Mouse (Mus musculus) kidney, adult 2 months (tissue): ENCODE results near the gene Znrf4. TPM values are rescaled to one million over a fixed set of nuclear protein-coding genes. Genes with fewer than 3 reads are reported as not detected.

Experiments used
- DNase-seq: peaks from one replicate; pipeline ENCODE4 v3.0.0; 2021
- H3K27ac ChIP-seq: fragments of 200-500 bp; 2 replicates; pipeline ENCODE4 v1.5.1; 2012; ENCODE audit warnings: low read depth, low read length, control low read depth, inconsistent platforms; ENCODE audit not compliant: insufficient read depth
- H3K27me3 ChIP-seq: fragments of 200-500 bp; replicated peaks from 2 replicates; pipeline ENCODE4 v1.6.1; 2012; ENCODE audit warnings: mild to moderate bottlenecking, moderate library complexity, low read length, inconsistent platforms; ENCODE audit not compliant: control insufficient read depth, insufficient read depth
- H3K36me3 ChIP-seq: fragments of 200-500 bp; 2 replicates; pipeline ENCODE4 v1.6.1; 2012; ENCODE audit warnings: mild to moderate bottlenecking, moderate library complexity, low read length, inconsistent platforms; ENCODE audit not compliant: control insufficient read depth, insufficient read depth
- H3K4me1 ChIP-seq: fragments of 200-500 bp; 2 replicates; pipeline ENCODE4 v1.6.1; 2011; ENCODE audit warnings: low read length; ENCODE audit not compliant: control insufficient read depth, insufficient read depth
- H3K4me3 ChIP-seq: fragments of 200-500 bp; 2 replicates; pipeline ENCODE4 v1.5.1; 2011; ENCODE audit warnings: mild to moderate bottlenecking, low read depth, low read length, control low read depth; ENCODE audit not compliant: insufficient read depth
- CTCF ChIP-seq: fragments of 200-500 bp; conservative IDR thresholded peaks from 2 replicates; pipeline ENCODE4 v1.5.1; 2011; ENCODE audit warnings: low read depth, mild to moderate bottlenecking, control low read depth, low read length, moderate library complexity, mixed read lengths; ENCODE audit not compliant: insufficient read depth, insufficient read length
- POLR2A ChIP-seq: fragments of 200-500 bp; IDR thresholded peaks from one replicate; pipeline ENCODE4 v1.6.1; 2011; ENCODE audit warnings: low read depth, low read length, control low read depth
- WGBS: fragments of 180-500 bp; shearing (Covaris S2); methylation state at CpG from one replicate; pipeline ENCODE4 v1.1.7; 2018; 5-methylcytosine and 5-hydroxymethylcytosine counted together
- polyA plus RNA-seq: library from polyadenylated mRNA; depleted of rRNA; stranded (reverse); fragments of >200 nt; gene quantifications from 2 replicates; pipeline ENCODE4 v1.2.3, GENCODE M21; 2012

Znrf4 gene
- polyA plus RNA-seq, 1 experiment: 0.17 TPM

GRCm38 (mm10) chr17:56545945-56546344 lies 33.7 kb upstream of the Znrf4 start:
- H3K36me3 ChIP-seq: no peaks in the 10 kb centered on the region
- TF ChIP-seq POLR2A (no peak), CTCF (no peak)
- WGBS: 89% methylated on average over 1 of the region's 1 CpGs
- H3K27me3 ChIP-seq: no peaks in the 10 kb centered on the region
- H3K27ac ChIP-seq: no peak overlapping the region
- H3K4me3 ChIP-seq: no peak overlapping the region
- H3K4me1 ChIP-seq: no peaks in the 10 kb centered on the region
- DNase-seq: no peak

- Histone ChIP-seq H3K27ac (no peak overlapping the region), H3K4me1 (no peaks in the 10 kb centered on the region), H3K4me3 (no peak overlapping the region), H3K36me3 (no peaks in the 10 kb centered on the region), H3K27me3 (no peaks in the 10 kb centered on the region)
- TF ChIP-seq CTCF (no peak), POLR2A (no peak)
- no peak for DNase-seq
- 67% methylated on average over 7 of the region's 7 CpGs for WGBS
Measured at GRCm38 (mm10) chr17:56544699-56545387, 32.6 kb upstream of the Znrf4 start.

- no peaks in the 10 kb centered on the region for H3K27me3 ChIP-seq
- no peak for DNase-seq
- H3K27ac ChIP-seq: no peak overlapping the region
- TF ChIP-seq CTCF (no peak), POLR2A (no peak)
- WGBS: 87% methylated on average over 3 of the region's 3 CpGs
- no peak overlapping the region for H3K4me3 ChIP-seq
- no peaks in the 10 kb centered on the region for H3K4me1 ChIP-seq
- no peaks in the 10 kb centered on the region for H3K36me3 ChIP-seq
Measured at GRCm38 (mm10) chr17:56543684-56544224, 31.5 kb upstream of the Znrf4 start.

GRCm38 (mm10) chr17:56542736-56543135 lies 30.5 kb upstream of the Znrf4 start:
- 46% methylated on average over 8 of the region's 8 CpGs for WGBS
- Histone ChIP-seq H3K4me1 (no peaks in the 10 kb centered on the region), H3K36me3 (no peaks in the 10 kb centered on the region), H3K4me3 (no peak overlapping the region), H3K27me3 (no peaks in the 10 kb centered on the region), H3K27ac (no peak overlapping the region)
- DNase-seq: no peak
- TF ChIP-seq POLR2A (no peak), CTCF (no peak)

GRCm38 (mm10) chr17:56540562-56540975 lies 28.3 kb upstream of the Znrf4 start:
- H3K36me3 ChIP-seq: no peaks in the 10 kb centered on the region

GRCm38 (mm10) chr17:56537912-56538311 lies 25.7 kb upstream of the Znrf4 start:
- H3K4me1 ChIP-seq: no peaks in the 10 kb centered on the region
- TF ChIP-seq CTCF (no peak), POLR2A (no peak)
- DNase-seq: no peak
- H3K27me3 ChIP-seq: no peaks in the 10 kb centered on the region
- no peaks in the 10 kb centered on the region for H3K36me3 ChIP-seq
- 35% methylated on average over 8 of the region's 8 CpGs for WGBS
- H3K4me3 ChIP-seq: no peak overlapping the region
- no peak overlapping the region for H3K27ac ChIP-seq

More at GRCm38 (mm10) chr17:56540562-56540975, 28.3 kb upstream of the Znrf4 start:
- no peak for DNase-seq
- WGBS: 34% methylated on average over 6 of the region's 6 CpGs
- TF ChIP-seq CTCF (no peak), POLR2A (no peak)
- Histone ChIP-seq H3K4me3 (no peak overlapping the region), H3K4me1 (no peaks in the 10 kb centered on the region), H3K27me3 (no peaks in the 10 kb centered on the region), H3K27ac (no peak overlapping the region)

- no peak for DNase-seq
- 66% methylated on average over 3 of the region's 3 CpGs for WGBS
Measured at GRCm38 (mm10) chr17:56536874-56537273, 24.6 kb upstream of the Znrf4 start.

More at GRCm38 (mm10) chr17:56536874-56537273, 24.6 kb upstream of the Znrf4 start:
- H3K4me1 ChIP-seq: no peaks in the 10 kb centered on the region
- H3K4me3 ChIP-seq: no peak overlapping the region
- H3K27ac ChIP-seq: no peak overlapping the region
- H3K36me3 ChIP-seq: no peaks in the 10 kb centered on the region
- TF ChIP-seq CTCF (no peak), POLR2A (no peak)
- no peaks in the 10 kb centered on the region for H3K27me3 ChIP-seq
